Mouse (Mus musculus): Measurements from ENCODE around the gene Cpne6.

Cpne6 gene

DNA sequence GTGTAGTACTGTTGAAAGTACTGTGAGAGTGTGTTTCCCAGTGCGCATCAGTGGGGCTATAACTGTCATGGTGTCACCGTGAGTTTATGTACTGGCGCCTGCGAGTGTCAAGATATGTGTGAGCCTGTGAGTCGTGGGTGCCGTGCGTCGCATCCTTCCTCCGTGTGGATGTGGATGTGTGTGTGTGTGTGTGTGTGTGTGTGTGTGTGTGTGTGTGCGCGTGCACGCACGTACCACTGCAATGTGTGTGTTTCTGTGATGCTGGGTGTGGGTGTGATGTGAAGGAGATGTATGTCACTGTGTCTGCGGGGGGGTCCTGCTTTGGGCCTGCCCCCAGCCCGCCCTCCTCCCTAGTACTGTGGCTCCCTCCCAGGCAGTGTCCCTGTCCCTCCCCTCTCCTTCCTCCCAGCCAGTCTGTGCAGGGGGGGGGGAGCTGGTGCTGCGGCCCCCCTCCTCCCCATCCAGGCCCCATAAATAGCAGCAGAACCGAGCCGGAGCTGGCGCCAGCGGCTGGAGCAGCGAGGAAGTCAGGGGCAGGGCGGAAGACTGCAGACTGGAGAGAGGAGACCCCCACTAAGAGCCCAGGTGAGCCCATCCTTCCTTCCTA is at the start of gene Cpne6:
TSS of gene Cpne6 (plus strand) at position 321 of the 607 bp plus-strand sequence.
- no peak for DNase-seq (ENCODE audit: extremely low read depth, low read depth)

DNA sequence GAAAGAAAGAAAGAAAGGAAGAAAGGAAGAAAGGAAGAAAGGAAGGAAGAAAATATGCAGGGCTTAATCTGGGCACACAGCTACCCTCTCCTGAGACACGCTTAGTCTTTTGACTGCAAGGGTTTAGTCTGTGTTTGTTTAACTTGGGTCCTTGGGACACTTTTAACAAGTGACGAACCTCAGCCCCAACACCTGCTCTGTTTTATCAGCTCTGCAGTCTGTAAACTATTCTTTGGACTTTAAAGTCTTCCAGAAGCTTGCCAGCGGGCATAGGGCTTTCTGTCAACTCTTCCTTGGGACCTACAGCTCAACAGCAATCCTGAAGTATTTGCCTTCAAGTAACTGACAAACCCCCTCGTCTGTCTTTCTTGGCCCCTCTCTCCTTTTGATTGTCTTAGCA is 48.5 kb upstream of the Cpne6 start:
- DNase-seq (ENCODE audit: extremely low read depth, low read depth), result no peak

DNA sequence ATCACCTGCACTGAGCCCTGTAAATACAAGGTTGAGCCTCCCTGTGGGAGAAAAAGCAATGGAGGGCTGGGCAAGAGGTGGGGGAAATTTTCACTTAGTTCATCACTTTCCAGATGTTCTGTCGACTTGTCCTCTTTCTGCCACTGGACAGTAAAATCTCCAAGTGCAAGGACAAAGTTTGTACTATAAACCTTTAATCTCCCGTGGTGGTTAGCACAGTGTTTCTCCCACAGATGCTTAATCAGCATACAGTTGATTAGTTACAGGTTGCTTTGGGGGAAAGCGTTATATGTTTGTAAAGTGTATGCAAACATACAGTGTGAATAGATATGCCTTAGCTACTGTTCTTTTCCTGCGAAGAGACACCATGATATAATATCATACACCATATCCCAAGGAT is 43.8 kb upstream of the Cpne6 start:
- no peak for DNase-seq (ENCODE audit: extremely low read depth, low read depth)

DNA sequence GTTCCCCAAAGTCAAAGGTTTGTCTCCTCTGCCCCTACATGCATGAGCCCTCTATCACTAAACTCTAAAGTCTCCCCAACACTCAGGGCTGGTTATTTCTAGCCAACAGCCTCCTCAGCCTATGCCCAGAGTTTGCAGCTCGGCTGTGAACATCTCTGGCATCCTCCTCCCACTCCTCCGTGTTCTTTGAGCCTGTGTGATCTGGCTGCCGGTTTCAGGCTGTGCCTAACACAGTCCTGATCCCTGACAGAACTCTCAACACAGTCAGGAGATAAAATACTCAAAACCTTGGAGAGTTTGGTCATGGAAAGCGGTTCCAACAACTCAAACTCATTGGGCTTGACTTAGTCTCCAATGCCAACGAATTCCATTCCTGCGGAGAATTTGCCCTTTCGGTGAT is 43.1 kb upstream of the Cpne6 start:
- no peak for DNase-seq (ENCODE audit: extremely low read depth, low read depth)

DNA sequence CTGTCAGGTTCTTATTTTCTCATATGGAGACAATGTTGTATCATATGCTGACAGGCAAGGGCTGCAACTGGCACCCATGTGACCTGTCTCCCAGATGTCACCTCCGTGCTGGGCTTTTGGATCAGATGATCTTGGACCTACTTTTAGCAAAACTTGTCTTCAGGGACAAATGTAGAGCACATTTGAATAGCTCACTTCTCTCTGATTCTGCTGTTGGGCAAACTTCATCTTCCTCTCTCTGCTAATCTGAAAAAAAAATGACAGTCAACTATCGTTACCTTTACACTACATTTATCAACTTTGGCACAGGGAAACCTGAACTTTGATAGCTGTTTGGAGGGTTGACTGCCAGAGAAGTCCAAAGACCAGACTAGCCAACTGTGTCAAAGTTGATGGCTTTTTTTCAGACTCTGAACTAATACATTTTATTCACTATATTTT is 41.9 kb upstream of the Cpne6 start:
- DNase-seq (ENCODE audit: extremely low read depth, low read depth), result no peak

DNA sequence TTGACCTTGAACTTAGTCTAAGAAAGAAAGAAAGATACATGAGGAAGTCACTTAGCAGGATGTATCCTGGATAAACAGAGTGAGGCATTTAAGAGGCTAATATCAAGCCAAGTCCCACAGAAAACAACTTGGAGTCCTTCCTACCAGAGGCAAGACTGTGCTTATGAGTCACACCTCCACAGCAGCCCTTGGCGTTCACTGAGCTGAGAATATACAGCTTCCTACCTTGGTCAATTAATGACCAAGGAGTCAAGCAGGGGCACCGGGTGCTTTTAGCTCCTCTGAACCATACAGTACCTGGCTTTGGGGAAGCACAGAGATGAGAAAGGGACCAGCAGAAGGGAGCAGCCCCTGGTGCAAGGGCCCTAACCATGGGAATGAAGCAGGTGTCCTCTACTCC is 41.2 kb upstream of the Cpne6 start:
- DNase-seq (ENCODE audit: extremely low read depth, low read depth), result no peak

DNA sequence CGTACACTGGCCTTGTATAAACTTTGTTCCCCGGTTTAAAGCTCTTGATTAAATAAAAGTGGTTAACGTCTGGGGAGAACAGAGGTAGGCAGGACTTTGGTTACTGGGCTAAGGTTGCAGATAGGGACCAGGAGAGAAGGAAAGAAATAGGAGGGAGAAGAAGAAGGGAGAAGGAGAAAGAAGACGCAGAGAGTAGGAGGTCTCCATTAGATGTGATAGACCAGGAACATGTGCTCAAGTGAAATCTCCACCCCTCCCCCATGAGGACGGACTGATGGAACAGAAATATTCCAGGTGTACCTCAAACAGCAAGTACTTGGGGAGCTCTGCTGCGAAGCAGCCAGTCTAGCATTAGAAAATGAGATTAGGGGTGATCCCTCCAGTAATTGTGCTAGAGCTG is 40.4 kb upstream of the Cpne6 start:
- no peak for DNase-seq (ENCODE audit: extremely low read depth, low read depth)

DNA sequence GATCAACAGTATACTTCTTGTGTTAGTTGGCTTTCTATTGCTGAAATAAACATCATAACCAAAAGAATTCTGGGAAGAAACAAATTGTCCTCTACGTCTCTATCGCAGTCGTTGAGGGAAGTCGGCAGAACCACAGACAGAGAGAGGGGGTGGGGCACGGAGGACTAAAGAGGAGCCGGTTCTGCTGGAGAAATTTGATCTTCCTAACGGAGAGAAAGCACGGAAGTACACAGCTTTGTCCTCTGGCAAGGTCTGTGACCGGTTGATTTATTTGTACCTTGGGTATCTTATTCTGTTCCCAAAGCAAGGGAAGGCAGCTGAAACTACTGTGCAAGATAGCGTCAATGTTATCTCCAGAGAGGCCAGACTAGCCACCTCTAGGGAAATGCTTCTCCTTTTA is 39.4 kb upstream of the Cpne6 start:
- DNase-seq (ENCODE audit: extremely low read depth, low read depth), result no peak

DNA sequence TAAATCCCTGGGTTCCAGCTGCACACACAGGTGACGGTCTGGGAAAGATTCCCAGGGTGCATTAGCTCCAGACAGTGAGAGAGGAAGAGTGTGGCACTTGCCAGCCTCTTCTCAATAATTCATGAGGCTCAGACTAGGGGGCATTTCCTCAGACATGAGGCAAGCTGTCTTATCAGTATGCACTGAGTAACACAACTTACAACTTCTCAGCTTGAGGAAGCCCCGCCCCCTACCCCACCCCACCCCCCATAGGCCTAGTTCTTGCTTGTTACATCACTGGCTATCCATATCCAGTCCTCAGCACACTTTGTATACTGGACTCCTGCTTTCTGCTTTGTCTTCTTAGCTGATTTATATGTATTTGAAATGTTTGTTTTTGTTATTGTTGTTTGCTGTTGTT is 34.6 kb upstream of the Cpne6 start:
- DNase-seq (ENCODE audit: extremely low read depth, low read depth), result peak; percentile 18

DNA sequence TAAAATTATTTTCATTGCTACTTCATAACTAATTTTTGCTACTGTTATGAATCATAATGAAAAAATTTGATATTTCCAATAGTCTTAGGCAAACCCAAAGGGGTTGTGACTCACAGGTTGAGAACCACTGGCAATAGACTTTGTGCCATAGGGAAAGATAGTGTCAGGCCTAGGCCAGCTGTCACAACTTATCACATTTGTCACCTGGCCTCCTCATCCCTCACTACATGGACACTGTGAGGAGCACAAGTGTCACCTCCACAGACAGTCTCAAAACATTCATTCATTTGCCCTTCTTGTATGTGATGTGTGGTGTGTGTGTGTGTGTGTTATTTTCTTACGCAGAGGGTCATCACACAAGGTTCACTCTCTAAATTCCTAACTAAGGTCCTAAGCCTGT is 32.8 kb upstream of the Cpne6 start:
- no peak for DNase-seq (ENCODE audit: extremely low read depth, low read depth)

DNA sequence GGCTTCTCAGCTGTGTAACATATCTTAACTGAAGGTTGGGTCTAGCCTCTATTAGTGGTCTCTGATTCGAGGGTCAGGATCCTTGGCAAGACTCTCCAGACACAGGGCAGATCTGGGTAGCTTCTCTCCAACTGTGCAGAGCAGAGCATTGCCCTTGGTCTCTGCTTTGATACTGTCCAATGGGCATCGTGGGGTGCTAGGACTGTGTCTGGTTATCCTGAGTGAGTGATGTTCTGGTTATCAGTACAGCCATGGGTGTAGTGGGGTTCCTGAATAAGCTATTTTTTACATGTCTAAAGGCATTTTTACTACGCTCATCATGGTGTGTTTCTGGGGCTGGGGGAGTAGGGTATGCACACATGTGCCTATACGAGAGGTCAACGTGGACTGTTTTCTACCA is 32.4 kb upstream of the Cpne6 start:
- DNase-seq (ENCODE audit: extremely low read depth, low read depth), result no peak

DNA sequence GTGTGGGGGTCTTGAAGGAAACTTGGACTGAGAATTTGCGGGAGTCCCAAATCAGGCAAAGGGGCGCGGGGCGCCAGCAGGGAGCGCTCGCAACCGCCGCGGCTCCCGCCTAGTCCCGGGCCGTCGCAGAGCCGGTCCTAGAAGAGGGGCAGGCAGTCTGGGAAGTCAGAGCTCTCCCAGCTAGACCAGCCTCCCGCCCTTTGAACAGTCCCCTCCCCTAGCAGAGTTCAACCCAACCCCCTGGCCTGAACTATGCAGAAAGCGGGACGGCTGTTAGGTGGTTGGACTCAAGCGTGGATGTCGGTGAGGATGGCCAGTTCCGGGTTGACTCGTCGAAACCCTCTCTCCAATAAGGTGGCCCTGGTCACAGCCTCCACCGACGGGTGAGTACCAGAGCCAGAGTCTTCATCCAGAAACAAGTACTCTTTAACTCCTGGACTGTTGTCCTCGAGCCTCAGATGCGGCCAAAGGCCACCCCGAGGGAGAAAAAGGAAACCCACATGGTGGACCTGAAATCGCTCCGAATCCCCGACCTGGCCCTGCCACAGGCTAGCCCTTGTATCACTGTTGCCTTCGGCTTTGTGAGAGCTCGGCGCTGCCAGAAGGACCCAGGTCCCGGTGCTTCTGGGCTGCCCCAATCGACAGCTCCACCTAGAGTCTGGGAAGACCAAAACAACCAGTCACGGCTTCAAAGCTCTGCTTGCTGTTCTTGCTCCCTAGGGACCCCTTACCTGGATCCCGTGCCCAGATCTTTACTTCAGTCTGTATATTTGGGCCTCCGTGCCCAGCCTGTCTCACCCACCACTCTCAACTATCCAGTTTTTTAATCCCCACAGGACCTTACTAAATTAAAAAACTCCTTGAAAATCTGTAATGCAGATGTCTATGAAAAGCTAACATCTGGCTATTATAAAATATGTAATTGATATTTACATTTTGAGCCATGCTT is 31.3 kb upstream of the Cpne6 start, which contains the start of gene Dhrs4:
TSS of gene Dhrs4 (plus strand) at position 108 of the 949 bp plus-strand sequence.
- DNase-seq (ENCODE audit: extremely low read depth, low read depth), result peak; percentile 74

DNA sequence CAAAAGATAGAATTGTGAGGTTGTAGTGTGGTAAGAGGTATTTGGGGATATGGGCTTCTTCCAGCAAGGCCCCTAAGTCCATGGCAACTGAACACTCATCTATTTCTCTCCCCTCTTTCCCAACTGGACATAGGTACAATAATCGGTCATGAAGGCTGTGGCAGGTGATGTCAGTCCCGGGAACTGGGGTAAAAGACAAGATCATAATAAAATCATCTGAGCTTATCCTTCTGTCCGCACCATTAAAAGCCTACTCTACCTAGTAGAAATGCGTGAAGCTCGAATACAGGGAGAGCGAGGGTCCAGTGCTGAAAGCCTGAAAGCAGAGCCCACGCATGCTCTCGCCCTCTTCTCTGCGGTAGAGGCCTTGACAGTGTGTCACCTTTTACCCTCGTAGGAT is 30.6 kb upstream of the Cpne6 start:
- DNase-seq (ENCODE audit: extremely low read depth, low read depth), result no peak

DNA sequence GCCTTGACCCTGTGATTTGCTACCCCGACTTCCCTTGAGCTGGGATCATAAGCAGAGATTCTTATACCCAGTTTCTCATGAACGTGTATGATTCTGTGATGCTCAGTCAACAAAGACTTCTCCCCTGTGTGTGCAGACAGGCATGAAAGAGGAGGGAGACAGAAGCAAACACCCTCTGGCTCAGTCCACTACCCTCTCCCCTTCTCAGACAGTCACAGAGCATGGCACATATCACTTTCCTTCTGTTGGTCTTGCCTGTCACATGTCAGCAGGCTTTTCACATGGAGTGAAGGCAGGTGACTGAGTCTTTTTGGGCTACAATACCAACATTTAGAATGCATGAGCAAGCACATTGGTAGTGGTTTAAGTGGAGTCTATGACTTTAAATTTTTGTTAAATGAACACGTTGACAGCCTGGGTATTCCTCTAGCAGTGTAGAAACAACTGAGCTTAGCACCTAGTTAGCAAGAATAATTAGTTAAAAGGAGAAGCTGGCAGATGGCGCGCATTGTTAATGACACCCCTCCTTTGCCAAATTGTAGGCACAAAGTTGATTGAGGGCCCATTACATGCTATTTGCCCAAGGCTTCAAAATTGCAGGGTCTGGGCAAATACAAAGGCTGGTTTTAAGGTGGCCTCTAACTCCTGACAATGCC is 25.7 kb upstream of the Cpne6 start:
- DNase-seq (ENCODE audit: extremely low read depth, low read depth), result no peak

DNA sequence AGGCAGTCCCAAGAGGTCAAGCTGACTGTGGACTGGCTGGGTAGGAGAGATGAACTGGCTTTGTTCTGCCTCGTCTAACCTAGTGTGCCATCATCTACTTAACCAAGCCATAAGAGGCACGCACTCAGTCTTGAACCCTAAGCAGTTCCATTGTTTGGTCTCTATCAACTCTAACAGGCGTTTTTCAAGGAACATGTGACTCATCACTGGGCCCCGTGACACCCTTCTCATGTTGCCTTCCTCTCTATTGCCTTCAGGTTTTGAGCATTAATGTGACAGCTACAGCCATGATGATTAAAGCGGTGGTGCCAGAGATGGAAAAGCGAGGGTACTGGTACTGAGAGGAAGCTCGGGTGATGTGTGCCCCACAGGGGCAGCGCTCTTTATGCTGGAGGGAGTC is 23.4 kb upstream of the Cpne6 start:
- no peak for DNase-seq (ENCODE audit: extremely low read depth, low read depth)

DNA sequence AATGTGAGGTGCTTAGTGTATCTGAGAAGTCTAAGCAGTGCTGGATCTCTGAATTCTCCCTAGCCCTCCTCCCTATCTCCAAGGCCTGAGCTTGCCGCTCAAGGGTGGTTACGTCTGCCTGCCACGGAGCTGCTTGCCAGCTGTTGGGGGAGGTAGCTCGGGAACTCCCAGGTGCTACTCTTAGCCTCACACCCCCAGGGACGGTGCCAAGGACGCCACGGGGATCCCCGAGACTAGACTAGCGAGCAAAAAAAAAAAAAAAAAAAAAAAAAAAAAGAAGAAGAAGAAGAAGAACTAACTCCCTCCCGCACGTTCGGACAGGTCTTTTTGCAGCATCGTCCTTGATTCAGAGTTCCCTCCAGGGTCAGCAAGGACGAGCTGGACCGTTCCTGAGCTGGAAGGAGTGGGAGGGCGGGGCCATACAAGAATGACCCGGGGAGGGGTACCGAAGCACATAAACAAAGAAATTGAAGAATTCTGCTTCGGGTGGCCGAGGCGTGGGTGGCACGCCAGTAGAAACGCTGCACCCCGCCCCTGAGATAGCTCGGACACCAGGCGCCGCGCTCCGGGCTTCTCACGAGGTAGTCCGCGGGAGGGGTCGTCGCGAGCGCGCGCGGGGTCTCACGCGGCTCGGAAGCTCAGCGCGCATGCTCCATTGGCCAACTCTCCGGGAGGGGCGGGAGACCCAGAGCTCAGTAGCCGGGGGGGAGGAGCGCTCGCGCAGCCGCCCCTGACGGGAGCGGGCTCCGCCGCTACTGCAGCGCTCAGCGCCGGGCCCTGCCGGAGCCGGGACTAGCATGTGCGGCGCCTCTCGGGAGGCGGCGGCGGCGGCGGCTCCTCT is 19.7 kb upstream of the Cpne6 start, which contains the start of gene Carmil3:
TSS of gene Carmil3 (plus strand) at position 291 of the 841 bp plus-strand sequence.
- peak; percentile 11 for DNase-seq (ENCODE audit: extremely low read depth, low read depth)

DNA sequence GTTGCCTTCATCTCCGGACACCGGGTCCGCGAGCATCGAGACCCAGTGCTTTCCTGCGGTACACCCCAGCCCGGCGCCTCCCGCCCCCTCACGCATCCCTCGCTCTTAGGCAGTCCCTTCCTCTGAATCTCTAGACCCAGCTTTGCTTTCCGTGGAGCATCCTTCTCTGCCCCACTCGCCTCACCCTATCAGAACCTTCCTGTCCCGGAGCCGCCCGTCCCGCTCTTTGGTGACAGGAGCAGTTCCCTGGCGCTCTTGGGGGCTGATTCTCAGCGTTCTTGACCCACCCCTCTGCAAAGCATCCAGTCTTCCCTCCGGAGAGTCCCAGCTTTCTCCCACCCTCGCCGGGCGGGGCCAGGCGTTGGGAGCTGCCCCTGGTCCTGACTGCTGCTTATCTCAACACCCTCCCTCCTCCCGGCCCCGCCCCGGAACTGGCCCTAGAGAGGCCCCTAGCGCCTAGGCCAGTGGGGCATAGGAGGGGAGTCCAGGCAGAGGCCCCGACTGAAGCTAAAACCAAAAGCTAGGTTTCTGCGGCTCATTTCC is 18.9 kb upstream of the Cpne6 start:
- DNase-seq (ENCODE audit: extremely low read depth, low read depth), result peak; percentile 47

DNA sequence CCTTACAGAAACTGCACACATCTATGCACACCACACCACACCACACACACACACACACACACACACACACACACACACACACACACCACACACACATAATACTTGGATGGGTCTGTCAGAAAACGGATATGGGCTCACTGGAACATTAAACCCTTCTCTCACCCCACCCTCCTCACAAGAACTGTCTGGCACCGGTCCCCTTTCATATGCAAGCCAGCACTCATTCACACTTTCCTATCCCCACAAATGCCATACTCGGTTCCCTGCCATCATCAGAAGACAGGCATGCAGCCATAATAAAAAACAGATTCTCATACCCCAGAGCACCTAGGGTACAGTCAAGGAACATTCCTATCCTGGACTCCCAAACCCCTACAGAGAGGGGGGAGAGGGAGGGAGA is 18.1 kb upstream of the Cpne6 start:
- DNase-seq (ENCODE audit: extremely low read depth, low read depth), result no peak

DNA sequence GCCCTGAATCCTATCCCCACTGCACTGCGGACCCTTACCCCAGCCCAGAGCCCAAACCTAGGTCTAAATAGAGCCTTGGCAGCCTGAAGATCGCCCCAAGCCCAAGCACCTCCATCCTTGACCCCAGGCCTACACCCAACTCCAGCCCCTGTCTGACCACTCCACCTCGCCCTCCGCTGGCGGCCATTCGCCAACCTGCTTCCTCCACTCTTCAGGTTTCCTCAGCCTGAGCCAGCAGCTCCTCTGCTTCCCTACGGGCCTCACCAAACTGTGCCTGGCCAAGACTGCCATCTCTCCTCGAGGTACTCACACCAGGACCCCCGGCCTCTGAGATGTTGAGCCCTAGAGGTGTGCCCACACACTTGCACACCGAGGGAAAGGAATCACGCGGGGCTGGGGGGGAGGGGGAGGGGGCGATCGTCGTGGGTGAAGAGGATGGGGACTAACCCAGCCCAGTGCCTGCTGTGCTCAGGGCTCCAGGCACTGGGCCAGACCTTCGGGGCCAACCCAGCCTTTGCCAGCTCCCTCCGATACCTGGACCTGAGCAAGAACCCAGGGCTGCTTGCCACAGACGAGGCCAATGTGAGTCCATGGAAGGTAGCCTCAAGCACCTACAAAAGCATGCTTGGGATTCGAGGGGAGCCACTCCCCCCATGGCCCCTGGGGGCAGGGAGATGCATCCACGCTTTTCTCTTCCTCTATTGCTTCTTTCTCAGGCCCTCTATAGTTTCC is 14.6 kb upstream of the Cpne6 start:
- no peak for DNase-seq (ENCODE audit: extremely low read depth, low read depth)

DNA sequence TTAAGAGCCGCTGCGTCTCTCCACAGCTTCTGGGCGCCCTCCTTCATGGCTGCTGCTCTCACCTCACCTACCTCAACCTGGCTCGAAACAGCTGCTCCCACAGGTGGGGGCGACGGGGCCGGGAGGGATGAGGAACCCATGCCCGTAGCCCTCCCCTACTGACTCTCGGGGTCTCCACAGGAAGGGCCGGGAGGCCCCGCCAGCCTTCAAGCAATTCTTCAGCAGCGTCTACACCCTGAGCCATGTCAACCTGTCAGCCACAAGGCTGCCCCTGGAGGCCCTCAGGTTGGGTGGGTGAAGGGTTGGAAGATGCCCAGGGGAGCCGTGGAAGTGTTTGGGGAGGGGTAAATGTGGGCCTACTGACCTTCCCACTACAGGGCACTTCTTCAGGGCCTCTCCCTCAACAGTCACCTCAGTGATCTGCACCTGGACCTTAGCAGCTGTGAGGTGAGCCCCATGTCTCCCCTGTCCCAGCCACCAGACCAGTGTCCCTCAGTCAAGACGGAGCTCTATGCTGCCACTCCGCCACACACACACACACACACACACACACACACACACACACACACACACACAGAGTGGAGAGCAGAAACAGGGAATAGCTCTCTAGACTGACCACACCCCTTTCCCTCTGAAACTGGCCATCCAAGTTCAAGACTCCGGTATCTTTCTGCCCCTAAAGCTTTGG is 13.3 kb upstream of the Cpne6 start:
- no peak for DNase-seq (ENCODE audit: extremely low read depth, low read depth)

Data from MEL-GATA-1-ER (cell line).